Mouse (Mus musculus) liver, embryonic 15.5 days (tissue): ENCODE measurements around the gene Aldh3b2. TPM values are rescaled to one million over a fixed set of nuclear protein-coding genes. Genes with fewer than 3 reads are reported as not detected.

Experiments
- ATAC-seq: fragments of 200-750 bp; cut with Nextera tagmentation; 2 replicates; pipeline ENCODE4 v1.8.0; 2017; ENCODE audit warnings: moderate number of reproducible peaks, mild to moderate bottlenecking, moderate library complexity; ENCODE audit not compliant: insufficient read depth
- H3K27ac ChIP-seq: fragments of 300-500 bp; sonication (generic); replicated peaks from 2 replicates; pipeline ENCODE4 v1.5.1; 2015; ENCODE audit warnings: mild to moderate bottlenecking, inconsistent platforms
- H3K27me3 ChIP-seq: fragments of 300-500 bp; sonication (generic); 2 replicates; pipeline ENCODE4 v1.6.1; 2015; ENCODE audit warnings: mild to moderate bottlenecking, inconsistent platforms
- H3K36me3 ChIP-seq: fragments of 300-500 bp; sonication (generic); replicated peaks from 2 replicates; pipeline ENCODE4 v1.6.1; 2015; ENCODE audit warnings: moderate library complexity, mild to moderate bottlenecking, inconsistent platforms
- H3K4me1 ChIP-seq: fragments of 300-500 bp; sonication (generic); replicated peaks from 2 replicates; pipeline ENCODE4 v1.6.1; 2015; ENCODE audit warnings: inconsistent platforms
- H3K4me2 ChIP-seq: fragments of 300-500 bp; sonication (generic); 2 replicates; pipeline ENCODE4 v1.6.1; 2015; ENCODE audit warnings: moderate library complexity, mild to moderate bottlenecking, inconsistent platforms
- H3K4me3 ChIP-seq: fragments of 300-500 bp; sonication (generic); replicated peaks from 2 replicates; pipeline ENCODE4 v1.5.1; 2015; ENCODE audit warnings: mild to moderate bottlenecking, inconsistent platforms
- H3K9ac ChIP-seq: fragments of 300-500 bp; sonication (generic); 2 replicates; pipeline ENCODE4 v1.6.1; 2015; ENCODE audit warnings: moderate library complexity, mild to moderate bottlenecking, inconsistent platforms
- H3K9me3 ChIP-seq: fragments of 300-500 bp; sonication (generic); replicated peaks from 2 replicates; pipeline ENCODE4 v1.6.1; 2016; ENCODE audit warnings: inconsistent platforms
- WGBS: fragments of 180-500 bp; shearing (Covaris S2); methylation state at CpG from one replicate; pipeline ENCODE4 v1.1.7; 2015; ENCODE audit warnings: mixed read lengths; ENCODE audit not compliant: insufficient replicate concordance; 5-methylcytosine and 5-hydroxymethylcytosine counted together
- polyA plus RNA-seq: library from polyadenylated mRNA; unstranded; fragments of >200 nt; fragmentation: Nextera tagmentation; extraction: Ambion mirVana; gene quantifications from 2 replicates; pipeline ENCODE4 v1.2.1, GENCODE M21; 2015

The Aldh3b2 gene
- polyA plus RNA-seq, 1 experiment from 2014 or later = 0.32 TPM

DNA sequence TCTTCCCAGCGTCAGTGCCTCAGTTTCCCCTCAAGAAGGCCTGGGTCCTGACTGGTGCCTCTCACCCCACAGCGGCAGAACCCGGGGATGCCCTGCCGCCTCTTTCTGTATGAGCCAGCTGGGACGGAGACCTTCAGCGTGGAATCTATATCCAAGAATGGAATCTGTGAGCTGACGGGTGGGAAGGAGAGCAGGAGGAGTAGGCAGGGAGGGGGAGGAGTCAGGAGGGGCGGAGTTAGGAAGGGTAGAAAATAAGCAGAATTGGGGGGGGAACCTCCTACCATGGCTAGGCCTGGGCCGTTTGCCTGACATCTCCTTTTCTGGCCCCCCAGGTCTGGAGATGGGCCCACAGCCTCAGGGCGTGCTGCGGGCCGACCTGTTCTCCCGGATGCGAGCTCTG is 15.9 kb downstream of the Aldh3b2 start:
- Histone ChIP-seq H3K9ac (no peak overlapping the region), H3K4me2 (no peak overlapping the region), H3K27me3 (0 out of 2 replicates have a peak, but pooled peaks cover 13% of the 10 kb centered on the region), H3K27ac (no peak overlapping the region), H3K9me3 (no peaks in the 10 kb centered on the region), H3K4me3 (no peak overlapping the region), H3K36me3 (no peaks in the 10 kb centered on the region), H3K4me1 (peaks cover 35% of the 10 kb centered on the region)
- no peak for ATAC-seq
- WGBS = 80% methylated on average over 14 of the region's 14 CpGs

DNA sequence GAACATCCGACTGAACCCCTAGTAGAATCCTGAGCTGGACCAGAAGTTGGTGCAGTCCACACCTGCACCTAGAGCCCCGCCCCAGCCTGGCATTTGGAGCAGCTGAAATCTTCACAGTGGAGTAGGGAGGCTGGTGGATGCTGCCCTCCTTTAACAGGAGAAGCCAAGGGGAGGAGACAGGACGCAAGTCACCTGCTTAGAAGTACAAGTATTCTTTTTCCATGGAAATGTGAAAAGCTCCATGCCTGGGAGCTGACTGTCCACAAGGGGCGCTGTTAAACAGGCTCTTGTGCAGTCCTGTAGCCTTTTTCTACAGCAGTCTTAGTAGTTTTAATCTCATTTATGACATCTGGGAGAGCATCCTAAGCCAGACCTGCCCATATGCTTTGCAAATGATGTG is 16.6 kb downstream of the Aldh3b2 start:
- 0 out of 2 replicates have a peak, but pooled peaks cover 13% of the 10 kb centered on the region for H3K27me3 ChIP-seq
- no peak overlapping the region for H3K9ac ChIP-seq
- no peak for ATAC-seq
- H3K4me3 ChIP-seq = no peak overlapping the region
- H3K4me2 ChIP-seq = no peak overlapping the region
- WGBS = 82% methylated on average over 4 of the region's 4 CpGs
- H3K36me3 ChIP-seq = no peaks in the 10 kb centered on the region
- H3K27ac ChIP-seq = no peak overlapping the region
- H3K4me1 ChIP-seq = peaks cover 35% of the 10 kb centered on the region
- no peaks in the 10 kb centered on the region for H3K9me3 ChIP-seq

DNA sequence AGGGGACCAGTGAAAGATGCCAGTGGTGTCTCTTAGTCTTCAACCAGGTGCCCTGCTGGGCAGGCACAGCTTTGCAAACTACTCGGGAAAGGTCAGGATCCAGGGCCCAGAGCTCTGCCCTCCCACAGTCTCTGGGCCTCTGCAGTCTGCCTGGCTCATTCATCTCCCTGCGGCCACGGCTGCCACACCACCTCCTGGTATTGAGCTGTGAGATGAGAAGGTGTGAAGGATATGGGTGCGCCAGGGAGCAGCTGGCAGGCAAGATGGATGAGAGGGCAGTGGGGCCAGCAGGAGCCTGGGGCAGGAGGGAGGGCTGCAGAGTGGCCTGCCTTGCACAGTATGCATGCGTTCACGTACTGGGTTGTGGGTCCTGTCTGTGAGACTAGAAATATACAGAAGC is 18.7 kb downstream of the Aldh3b2 start:
- no peak overlapping the region for H3K9ac ChIP-seq
- H3K4me2 ChIP-seq = no peak overlapping the region
- no peak overlapping the region for H3K27ac ChIP-seq
- no peak for ATAC-seq
- H3K4me3 ChIP-seq = no peak overlapping the region
- 0 out of 2 replicates have a peak, but pooled peaks cover 9% of the 10 kb centered on the region for H3K27me3 ChIP-seq
- peaks cover 25% of the 10 kb centered on the region for H3K4me1 ChIP-seq
- WGBS = 66% methylated on average over 6 of the region's 6 CpGs
- H3K9me3 ChIP-seq = no peaks in the 10 kb centered on the region
- no peaks in the 10 kb centered on the region for H3K36me3 ChIP-seq

DNA sequence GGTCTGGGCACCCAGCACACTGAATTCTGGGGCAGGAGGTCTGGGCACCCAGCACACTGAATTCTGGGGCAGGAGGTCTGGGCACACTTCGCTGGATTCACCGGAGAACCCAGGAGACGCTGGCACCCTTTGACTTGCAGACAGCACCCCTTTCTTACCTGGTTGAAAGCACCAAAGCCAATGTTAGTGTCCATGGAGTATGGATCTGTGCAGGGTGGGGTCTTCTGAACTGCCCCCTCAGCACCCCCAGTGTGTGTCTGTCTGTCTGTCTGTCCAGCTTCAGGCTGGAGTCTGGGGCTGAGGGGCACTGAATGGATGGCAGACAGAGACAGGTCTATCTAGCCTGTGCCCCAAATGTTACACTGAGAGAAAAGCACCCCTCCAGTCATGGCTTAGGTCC is 19.4 kb downstream of the Aldh3b2 start:
- H3K4me3 ChIP-seq = no peak overlapping the region
- H3K36me3 ChIP-seq = no peaks in the 10 kb centered on the region
- no peaks in the 10 kb centered on the region for H3K9me3 ChIP-seq
- no peak overlapping the region for H3K27ac ChIP-seq
- no peak overlapping the region for H3K9ac ChIP-seq
- ATAC-seq = no peak
- H3K27me3 ChIP-seq = 0 out of 2 replicates have a peak, but pooled peaks cover 9% of the 10 kb centered on the region
- H3K4me1 ChIP-seq = peaks cover 17% of the 10 kb centered on the region
- 87% methylated on average over 3 of the region's 3 CpGs for WGBS
- H3K4me2 ChIP-seq = no peak overlapping the region

DNA sequence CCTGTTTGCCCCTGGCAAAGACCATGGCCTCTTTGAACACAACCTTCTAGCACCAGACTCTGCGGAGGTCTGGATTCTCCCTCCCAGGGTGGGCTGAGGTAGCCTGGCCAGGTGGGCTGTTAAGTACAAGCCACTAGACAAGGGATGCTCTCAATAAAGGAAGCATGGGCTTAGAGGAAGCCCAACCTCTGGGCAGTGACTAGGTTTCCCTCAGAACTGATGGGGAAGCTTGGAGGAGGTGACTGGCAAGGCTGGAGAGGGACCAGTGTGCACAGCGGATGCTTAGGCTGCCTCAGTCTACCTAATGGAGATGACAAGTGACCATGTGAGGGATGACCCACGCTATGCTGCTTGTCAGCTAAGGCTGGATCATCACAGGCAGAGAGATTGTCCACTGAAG is 19.8 kb downstream of the Aldh3b2 start:
- peaks cover 13% of the 10 kb centered on the region for H3K4me1 ChIP-seq
- H3K4me2 ChIP-seq = no peak overlapping the region
- H3K9me3 ChIP-seq = no peaks in the 10 kb centered on the region
- no peaks in the 10 kb centered on the region for H3K36me3 ChIP-seq
- WGBS = 63% methylated on average over 3 of the region's 3 CpGs
- ATAC-seq = no peak
- 0 out of 2 replicates have a peak, but pooled peaks cover 9% of the 10 kb centered on the region for H3K27me3 ChIP-seq
- H3K4me3 ChIP-seq = no peak overlapping the region
- H3K9ac ChIP-seq = no peak overlapping the region
- H3K27ac ChIP-seq = no peak overlapping the region

DNA sequence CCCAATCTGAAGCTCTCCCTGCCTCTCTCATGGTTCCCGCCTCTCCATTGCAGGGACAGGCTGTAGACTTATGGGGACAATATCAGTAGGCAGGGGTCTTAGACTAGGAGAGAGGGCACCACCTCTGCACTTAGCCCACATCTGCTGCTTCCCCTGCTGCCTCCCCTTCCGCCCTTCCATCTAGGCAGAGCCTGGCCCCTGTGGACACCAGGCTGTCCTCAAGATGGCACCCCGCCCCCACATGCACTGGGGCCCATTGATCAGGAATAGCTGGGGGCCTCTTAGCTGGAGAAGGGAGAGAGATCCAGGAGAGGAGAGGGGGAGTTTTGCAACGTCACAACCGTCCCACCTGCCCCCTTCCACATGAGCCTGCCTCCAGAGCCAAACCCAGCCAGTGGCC is 20.3 kb downstream of the Aldh3b2 start, which contains the start of gene Tbx10:
Gene Tbx10 (plus strand): TSS at position 337 of the 400 bp plus-strand sequence.
- no peak within 1 kb of the TSS for H3K4me2 ChIP-seq
- 45% methylated on average over 5 of the region's 5 CpGs for WGBS

DNA sequence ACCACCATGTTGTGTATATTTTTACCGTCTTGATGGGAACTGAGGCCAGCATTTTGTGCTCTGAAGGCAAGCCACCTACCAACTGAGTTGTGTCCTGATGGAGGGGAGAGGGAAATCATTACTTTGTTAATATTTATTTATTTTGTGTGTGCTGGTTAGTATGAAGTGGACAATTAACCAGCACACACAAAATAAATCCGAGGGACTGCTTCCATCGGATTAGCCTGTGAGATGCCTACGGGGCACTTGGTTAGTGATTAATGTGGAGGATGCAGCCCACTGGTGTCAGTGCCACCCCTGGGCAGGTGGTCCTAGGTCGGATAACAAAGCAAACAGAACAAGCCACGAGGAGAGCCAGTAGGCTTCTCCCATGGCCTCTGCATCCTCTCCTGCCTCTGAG is 22.8 kb downstream of the Aldh3b2 start:
- H3K36me3 ChIP-seq = no peaks in the 10 kb centered on the region
- peaks cover 15% of the 10 kb centered on the region for H3K4me1 ChIP-seq
- no peak overlapping the region for H3K9ac ChIP-seq
- no peaks in the 10 kb centered on the region for H3K9me3 ChIP-seq
- no peak for ATAC-seq
- H3K4me2 ChIP-seq = no peak overlapping the region
- 59% methylated on average over 6 of the region's 6 CpGs for WGBS
- H3K4me3 ChIP-seq = no peak overlapping the region
- no peak overlapping the region for H3K27ac ChIP-seq
- 0 out of 2 replicates have a peak, but pooled peaks cover 9% of the 10 kb centered on the region for H3K27me3 ChIP-seq

More for the DNA sequence above, 20.3 kb downstream of the Aldh3b2 start, which contains the start of gene Tbx10:
- Histone ChIP-seq H3K27ac (no peak within 1 kb of the TSS), H3K9ac (no peak within 1 kb of the TSS), H3K36me3 (no peaks in the 10 kb centered on the region), H3K4me3 (no peak within 1 kb of the TSS), H3K27me3 (0 out of 2 replicates have a peak, but pooled peaks cover 9% of the 10 kb centered on the region), H3K9me3 (no peaks in the 10 kb centered on the region), H3K4me1 (peaks cover 10% of the 10 kb centered on the region; the same call in 1 of the 2 replicates)
- no peak for ATAC-seq

DNA sequence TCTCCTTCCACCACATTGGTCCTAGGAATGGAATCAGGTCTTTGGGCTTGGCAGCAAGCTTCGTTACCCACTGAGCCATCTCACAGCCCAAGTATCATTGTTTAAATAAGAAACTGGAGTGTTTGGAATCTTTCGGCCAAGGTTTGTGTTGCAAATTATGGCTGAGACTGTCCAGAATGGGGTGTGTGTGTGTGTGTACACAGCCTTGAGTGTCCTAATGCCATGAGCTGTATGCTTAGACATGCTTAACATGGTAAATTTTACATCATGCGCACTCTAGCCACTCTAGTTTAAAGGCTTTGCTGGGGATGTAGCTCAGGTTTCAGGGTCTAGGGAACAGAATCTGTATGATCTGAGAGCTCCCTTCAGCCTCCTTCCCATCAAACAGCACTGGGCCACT is 23.4 kb downstream of the Aldh3b2 start:
- 76% methylated on average over 3 of the region's 3 CpGs for WGBS
- Histone ChIP-seq H3K27me3 (0 out of 2 replicates have a peak, but pooled peaks cover 9% of the 10 kb centered on the region), H3K36me3 (no peaks in the 10 kb centered on the region), H3K9ac (no peak overlapping the region), H3K9me3 (no peaks in the 10 kb centered on the region), H3K4me3 (no peak overlapping the region), H3K4me2 (no peak overlapping the region), H3K4me1 (peaks cover 16% of the 10 kb centered on the region), H3K27ac (no peak overlapping the region)
- ATAC-seq = no peak

DNA sequence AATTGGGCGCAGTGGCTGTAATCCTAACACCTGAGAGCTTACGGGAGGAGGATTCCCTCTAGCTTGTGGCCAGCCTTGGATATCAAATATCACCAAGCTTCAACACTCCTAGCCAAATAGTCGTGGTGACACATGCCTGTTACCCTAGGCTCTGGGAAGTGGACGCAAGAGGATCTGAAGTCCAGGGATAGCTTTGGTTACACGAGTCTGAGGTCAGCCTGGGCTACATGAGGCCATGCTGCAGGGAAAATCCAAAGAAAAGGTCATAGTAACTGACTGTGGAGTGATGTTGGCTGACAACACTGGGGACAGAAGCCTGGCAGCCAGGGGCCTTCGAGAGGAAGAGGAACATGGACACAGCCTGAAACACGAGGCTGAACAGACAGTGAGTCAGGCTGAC is 24.0 kb downstream of the Aldh3b2 start:
- ATAC-seq = no peak
- Histone ChIP-seq H3K9ac (no peak overlapping the region), H3K27me3 (0 out of 2 replicates have a peak, but pooled peaks cover 9% of the 10 kb centered on the region), H3K27ac (no peak overlapping the region), H3K4me1 (peaks cover 22% of the 10 kb centered on the region), H3K9me3 (no peaks in the 10 kb centered on the region), H3K36me3 (no peaks in the 10 kb centered on the region), H3K4me3 (no peak overlapping the region), H3K4me2 (no peak overlapping the region)
- 55% methylated on average over 7 of the region's 7 CpGs for WGBS

DNA sequence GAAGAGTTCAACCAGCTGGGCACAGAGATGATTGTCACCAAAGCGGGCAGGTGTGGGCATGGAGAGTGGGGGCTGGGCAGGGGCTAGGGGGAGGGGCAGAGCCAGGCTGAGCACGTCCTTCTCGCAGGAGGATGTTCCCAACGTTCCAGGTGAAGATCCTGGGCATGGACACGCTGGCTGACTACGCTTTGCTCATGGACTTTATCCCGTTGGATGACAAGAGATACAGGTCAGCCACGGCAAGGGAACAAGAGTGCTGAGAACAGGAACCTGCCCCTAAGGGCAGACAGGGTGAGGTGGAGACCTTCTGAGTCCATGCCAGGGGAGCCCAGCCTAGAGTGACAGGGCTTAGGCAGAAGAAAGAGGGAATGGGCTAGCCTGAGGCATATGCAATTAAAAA is 24.6 kb downstream of the Aldh3b2 start:
- Histone ChIP-seq H3K9me3 (no peaks in the 10 kb centered on the region), H3K27ac (no peak overlapping the region), H3K9ac (no peak overlapping the region), H3K4me3 (no peak overlapping the region), H3K4me1 (peaks cover 28% of the 10 kb centered on the region), H3K27me3 (0 out of 2 replicates have a peak, but pooled peaks cover 9% of the 10 kb centered on the region), H3K36me3 (no peaks in the 10 kb centered on the region), H3K4me2 (no peak overlapping the region)
- 62% methylated on average over 8 of the region's 8 CpGs for WGBS
- no peak for ATAC-seq

DNA sequence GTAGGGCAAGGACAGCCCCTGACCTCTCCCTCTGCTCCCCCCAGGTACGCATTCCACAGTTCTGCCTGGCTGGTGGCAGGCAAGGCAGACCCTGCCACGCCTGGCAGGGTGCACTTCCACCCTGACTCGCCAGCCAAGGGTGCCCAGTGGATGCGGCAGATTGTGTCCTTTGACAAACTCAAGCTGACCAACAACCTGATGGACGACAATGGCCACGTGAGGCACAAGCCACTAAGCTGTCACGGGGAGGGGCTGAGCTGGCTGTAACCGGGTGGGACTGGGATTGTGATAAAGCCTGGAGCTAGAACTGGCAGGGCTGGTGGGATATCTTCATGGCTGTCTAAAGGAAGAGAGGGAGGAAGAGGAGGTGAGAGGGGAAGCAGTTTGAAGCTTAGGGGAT is 25.1 kb downstream of the Aldh3b2 start:
- Histone ChIP-seq H3K9ac (no peak overlapping the region), H3K4me1 (peaks cover 33% of the 10 kb centered on the region), H3K27me3 (0 out of 2 replicates have a peak, but pooled peaks cover 5% of the 10 kb centered on the region), H3K4me3 (no peak overlapping the region), H3K27ac (no peak overlapping the region), H3K4me2 (no peak overlapping the region), H3K9me3 (no peaks in the 10 kb centered on the region), H3K36me3 (no peaks in the 10 kb centered on the region)
- 58% methylated on average over 8 of the region's 8 CpGs for WGBS
- no peak for ATAC-seq

DNA sequence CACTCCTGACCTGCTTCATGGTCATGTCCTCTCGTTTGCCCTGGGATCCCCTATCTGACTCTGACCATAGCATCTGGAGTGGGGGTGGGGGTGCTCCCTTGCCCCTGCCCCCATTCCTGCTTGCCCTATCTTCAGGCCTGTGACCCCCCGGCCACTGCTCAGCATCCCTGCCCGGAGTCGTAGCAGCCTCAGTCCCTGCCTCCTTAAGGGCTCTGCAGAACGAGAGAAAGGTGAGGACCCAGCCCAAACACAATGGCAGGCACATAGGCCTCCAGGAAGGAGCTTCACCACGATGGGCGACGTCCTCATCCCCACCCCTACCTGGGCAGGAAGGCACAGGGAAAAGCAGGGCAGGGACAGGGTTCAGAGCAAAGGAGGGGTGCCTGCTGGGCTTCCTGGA is 26.2 kb downstream of the Aldh3b2 start:
- no peaks in the 10 kb centered on the region for H3K36me3 ChIP-seq
- no peak overlapping the region for H3K4me2 ChIP-seq
- 67% methylated on average over 8 of the region's 8 CpGs for WGBS
- H3K27ac ChIP-seq = no peak overlapping the region
- no peaks in the 10 kb centered on the region for H3K9me3 ChIP-seq
- H3K9ac ChIP-seq = no peak overlapping the region
- peaks cover 30% of the 10 kb centered on the region for H3K4me1 ChIP-seq
- no peaks in the 10 kb centered on the region for H3K27me3 ChIP-seq
- no peak for ATAC-seq
- H3K4me3 ChIP-seq = no peak overlapping the region
